Mouse (Mus musculus) liver, adult 2 months (tissue): ENCODE data around the gene Dhx32.

ENCODE experiments used
- CTCF ChIP-seq: fragments of 200-500 bp; IDR thresholded peaks from 2 replicates; pipeline ENCODE4 v1.5.1; 2011; ENCODE audit warnings: low read depth, low read length, control low read depth
- POLR2A ChIP-seq: fragments of 200-500 bp; IDR thresholded peaks from 2 replicates; pipeline ENCODE4 v1.6.1; 2011; ENCODE audit warnings: low read length, control low read depth; ENCODE audit not compliant: insufficient read depth; ENCODE audit errors: extremely low read depth

DNA sequence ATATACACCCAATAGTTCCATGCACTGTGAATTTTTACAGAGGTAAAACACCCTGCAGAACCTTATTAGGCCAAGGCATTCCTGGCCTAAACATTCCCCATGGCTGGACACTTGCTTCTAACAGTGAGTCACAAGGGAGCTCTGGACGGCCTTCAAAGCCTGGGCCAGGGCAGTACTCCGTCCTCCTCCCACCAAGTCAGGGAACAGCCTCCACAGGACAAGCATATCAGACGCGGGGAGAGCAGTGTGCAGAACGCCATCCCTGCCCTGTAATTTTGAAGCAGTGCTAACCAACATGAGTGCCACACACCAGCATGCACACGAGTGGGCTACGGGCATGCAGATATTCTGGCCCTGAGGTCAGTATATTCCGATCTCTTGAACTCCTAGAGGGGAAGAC is 35.2 kb downstream of the Dhx32 start:
- TF ChIP-seq POLR2A (no peak), CTCF (no peak)
